Mouse (Mus musculus) cortical plate, adult 2 months (tissue): ENCODE data around the gene Zmiz1.

Experiments used
- CTCF ChIP-seq: fragments of 200-500 bp; IDR thresholded peaks from 2 replicates; pipeline ENCODE4 v1.5.1; 2011; ENCODE audit warnings: mild to moderate bottlenecking, control low read depth, low read length; ENCODE audit not compliant: insufficient read depth; ENCODE audit errors: extremely low read depth
- POLR2A ChIP-seq: fragments of 200-500 bp; IDR thresholded peaks from 2 replicates; pipeline ENCODE4 v1.6.1; 2011; ENCODE audit warnings: mild to moderate bottlenecking, low read length, control low read depth; ENCODE audit not compliant: insufficient read depth; ENCODE audit errors: extremely low read depth

DNA sequence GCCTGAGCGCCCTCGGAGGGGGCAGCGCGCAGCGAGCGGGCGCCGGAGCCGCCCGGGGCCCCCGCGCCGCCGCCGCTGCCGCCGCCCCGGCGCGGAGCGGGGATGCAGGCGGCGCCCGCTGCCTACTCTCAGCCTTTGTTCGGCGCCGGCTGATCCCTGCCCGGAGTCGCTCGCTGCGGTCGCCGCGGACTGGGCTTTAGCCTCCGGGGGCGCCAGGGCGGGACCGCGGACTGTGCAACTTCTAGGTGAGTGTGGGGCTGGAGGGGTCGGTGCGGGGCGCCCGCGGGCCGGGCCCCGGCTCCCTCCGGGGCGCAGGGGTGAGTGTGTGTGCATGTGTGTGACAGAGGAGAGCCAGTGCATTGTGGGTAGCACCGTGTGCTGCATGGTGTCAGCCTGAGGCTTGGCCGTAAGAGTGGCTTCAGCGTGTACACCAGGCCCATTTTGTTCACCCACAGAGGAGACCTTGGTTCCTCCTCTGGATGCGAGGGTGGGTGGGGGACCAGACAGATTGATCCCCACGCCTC lies 149.0 kb downstream of the Zmiz1 start:
- peak; percentile 70; the same call in 1 of the 2 replicates for TF ChIP-seq POLR2A
- no peak for TF ChIP-seq CTCF
